Mouse (Mus musculus) neural tube, embryonic 11.5 days (tissue): ENCODE measurements around the gene AI413582. TPM values are rescaled to one million over a fixed set of nuclear protein-coding genes. Genes with fewer than 3 reads are reported as not detected.
A peak's percentile ranks its signal among the peaks of the same experiment; 100 is the strongest.

Experiments used
- ATAC-seq: fragments of 200-750 bp; cut with Nextera tagmentation; 2 replicates; pipeline ENCODE4 v1.8.0; 2017; ENCODE audit warnings: moderate number of reproducible peaks, mild to moderate bottlenecking, moderate TSS enrichment, moderate library complexity; ENCODE audit not compliant: insufficient read depth, low FRiP score, low TSS enrichment
- DNase-seq: peaks from one replicate; pipeline ENCODE4 v3.0.0-alpha.2; 2015; ENCODE audit warnings: low spot score
- H3K27ac ChIP-seq: fragments of 300-500 bp; sonication (generic); 2 replicates; pipeline ENCODE4 v1.5.1; 2014; ENCODE audit warnings: low read depth, mild to moderate bottlenecking, low read length
- H3K27me3 ChIP-seq: fragments of 300-500 bp; sonication (generic); 2 replicates; pipeline ENCODE4 v1.6.1; 2014; ENCODE audit warnings: mild to moderate bottlenecking, low read length, mixed read lengths; ENCODE audit not compliant: control insufficient read depth, insufficient read depth
- H3K36me3 ChIP-seq: fragments of 300-500 bp; sonication (generic); 2 replicates; pipeline ENCODE4 v1.6.1; 2014; ENCODE audit warnings: mild to moderate bottlenecking, low read length, moderate library complexity, mixed read lengths; ENCODE audit not compliant: control insufficient read depth, insufficient read depth
- H3K4me1 ChIP-seq: fragments of 300-500 bp; sonication (generic); 2 replicates; pipeline ENCODE4 v1.6.1; 2014; ENCODE audit warnings: low read length, mixed read lengths; ENCODE audit not compliant: control insufficient read depth, insufficient read depth
- H3K4me2 ChIP-seq: fragments of 300-500 bp; sonication (generic); 2 replicates; pipeline ENCODE4 v1.6.1; 2014; ENCODE audit warnings: low read depth, mild to moderate bottlenecking, moderate library complexity
- H3K4me3 ChIP-seq: fragments of 300-500 bp; sonication (generic); 2 replicates; pipeline ENCODE4 v1.5.1; 2014; ENCODE audit warnings: low read depth, low read length
- H3K9ac ChIP-seq: fragments of 300-500 bp; sonication (generic); 2 replicates; pipeline ENCODE4 v1.6.1; 2014; ENCODE audit warnings: mild to moderate bottlenecking, low read length
- H3K9me3 ChIP-seq: fragments of 300-500 bp; sonication (generic); 2 replicates; pipeline ENCODE4 v1.6.1; 2016; ENCODE audit warnings: low read length; ENCODE audit not compliant: control insufficient read depth
- WGBS: fragments of 180-500 bp; shearing (Covaris S2); extraction: QIAGEN DNeasy Blood & Tissue Kit; methylation state at CpG from one replicate; pipeline ENCODE4 v1.1.7; 2014; 5-methylcytosine and 5-hydroxymethylcytosine counted together
- polyA plus RNA-seq: library from polyadenylated mRNA; unstranded; fragments of >200 nt; fragmentation: Nextera tagmentation; extraction: Ambion mirVana; gene quantifications from 2 replicates; pipeline ENCODE4 v1.2.1, GENCODE M21; 2014

The AI413582 gene
- polyA plus RNA-seq, 1 experiment from 2014 or later = 24.4 TPM

- DNase-seq = no peak
Observed at GRCm38 (mm10) chr17:27554062-27554960, 11.2 kb downstream of the AI413582 start.

GRCm38 (mm10) chr17:27552215-27553201 is 13.0 kb downstream of the AI413582 start:
- no peak for ATAC-seq
- DNase-seq = no peak
- no peak overlapping the region for H3K4me2 ChIP-seq
- no peaks in the 10 kb centered on the region for H3K9me3 ChIP-seq
- H3K4me3 ChIP-seq = no peak overlapping the region
- H3K27ac ChIP-seq = no peak overlapping the region
- H3K9ac ChIP-seq = no peak overlapping the region
- WGBS = 78% methylated on average over 23 of the region's 23 CpGs
- peaks cover 18% of the 10 kb centered on the region; the same call in 1 of the 2 replicates for H3K4me1 ChIP-seq
- no peaks in the 10 kb centered on the region for H3K27me3 ChIP-seq
- no peaks in the 10 kb centered on the region for H3K36me3 ChIP-seq

More at GRCm38 (mm10) chr17:27554062-27554960, 11.2 kb downstream of the AI413582 start:
- Histone ChIP-seq H3K4me3 (peak overlapping the region; percentile 97), H3K4me1 (peaks cover 28% of the 10 kb centered on the region), H3K27ac (peak overlapping the region; percentile 97), H3K36me3 (no peaks in the 10 kb centered on the region), H3K9me3 (no peaks in the 10 kb centered on the region), H3K9ac (peak overlapping the region; percentile 93), H3K4me2 (peak overlapping the region; percentile 91), H3K27me3 (no peaks in the 10 kb centered on the region)
- no peak for ATAC-seq
- WGBS = 38% methylated on average over 20 of the region's 20 CpGs

GRCm38 (mm10) chr17:27551393-27551940 is 14.1 kb downstream of the AI413582 start:
- no peak overlapping the region for H3K27ac ChIP-seq
- no peaks in the 10 kb centered on the region for H3K36me3 ChIP-seq
- ATAC-seq = no peak
- DNase-seq = no peak
- peaks cover 18% of the 10 kb centered on the region; the same call in 1 of the 2 replicates for H3K4me1 ChIP-seq
- H3K9me3 ChIP-seq = no peaks in the 10 kb centered on the region
- 51% methylated on average over 10 of the region's 10 CpGs for WGBS
- H3K4me2 ChIP-seq = no peak overlapping the region
- no peaks in the 10 kb centered on the region for H3K27me3 ChIP-seq
- H3K9ac ChIP-seq = no peak overlapping the region
- H3K4me3 ChIP-seq = no peak overlapping the region

GRCm38 (mm10) chr17:27549234-27549633 is 16.3 kb downstream of the AI413582 start:
- H3K27ac ChIP-seq = peak overlapping the region; percentile 42; the same call in 1 of the 2 replicates
- no peak overlapping the region for H3K4me3 ChIP-seq
- H3K27me3 ChIP-seq = no peaks in the 10 kb centered on the region
- no peak for ATAC-seq
- no peak for DNase-seq
- H3K4me1 ChIP-seq = peaks cover 10% of the 10 kb centered on the region; the same call in 1 of the 2 replicates
- H3K4me2 ChIP-seq = no peak overlapping the region
- no peaks in the 10 kb centered on the region for H3K36me3 ChIP-seq
- peak overlapping the region; percentile 29 for H3K9ac ChIP-seq
- no peaks in the 10 kb centered on the region for H3K9me3 ChIP-seq
- 53% methylated on average over 8 of the region's 8 CpGs for WGBS

- Histone ChIP-seq H3K27me3 (no peaks in the 10 kb centered on the region), H3K9ac (no peak overlapping the region), H3K4me3 (no peak overlapping the region), H3K4me2 (no peak overlapping the region), H3K27ac (no peak overlapping the region), H3K9me3 (no peaks in the 10 kb centered on the region), H3K4me1 (peaks cover 10% of the 10 kb centered on the region; the same call in 1 of the 2 replicates), H3K36me3 (no peaks in the 10 kb centered on the region)
- ATAC-seq = no peak
- no peak for DNase-seq
- WGBS = 80% methylated on average over 9 of the region's 9 CpGs
Observed at GRCm38 (mm10) chr17:27547253-27547868, 18.2 kb downstream of the AI413582 start.

- no peak overlapping the region for H3K9ac ChIP-seq
- no peak overlapping the region for H3K27ac ChIP-seq
- H3K36me3 ChIP-seq = no peaks in the 10 kb centered on the region
- no peak overlapping the region for H3K4me3 ChIP-seq
- peaks cover 10% of the 10 kb centered on the region; the same call in 1 of the 2 replicates for H3K4me1 ChIP-seq
- H3K4me2 ChIP-seq = no peak overlapping the region
- H3K27me3 ChIP-seq = no peaks in the 10 kb centered on the region
- DNase-seq (no peak), ATAC-seq (no peak)
- WGBS = 70% methylated on average over 7 of the region's 7 CpGs
- H3K9me3 ChIP-seq = no peaks in the 10 kb centered on the region
Observed at GRCm38 (mm10) chr17:27546574-27547085, 18.9 kb downstream of the AI413582 start.

- H3K4me2 ChIP-seq = no peak overlapping the region
- H3K27me3 ChIP-seq = no peaks in the 10 kb centered on the region
- H3K36me3 ChIP-seq = no peaks in the 10 kb centered on the region
- H3K4me1 ChIP-seq = peaks cover 10% of the 10 kb centered on the region; the same call in 1 of the 2 replicates
- DNase-seq (no peak), ATAC-seq (no peak)
- H3K9ac ChIP-seq = no peak overlapping the region
- H3K4me3 ChIP-seq = no peak overlapping the region
- no peaks in the 10 kb centered on the region for H3K9me3 ChIP-seq
- no peak overlapping the region for H3K27ac ChIP-seq
- WGBS = 56% methylated on average over 12 of the region's 12 CpGs
Observed at GRCm38 (mm10) chr17:27545991-27546390, 19.6 kb downstream of the AI413582 start.

- H3K27me3 ChIP-seq = no peaks in the 10 kb centered on the region
- DNase-seq (no peak), ATAC-seq (no peak)
- H3K4me1 ChIP-seq = peaks cover 10% of the 10 kb centered on the region; the same call in 1 of the 2 replicates
- no peak overlapping the region for H3K4me2 ChIP-seq
- H3K9me3 ChIP-seq = no peaks in the 10 kb centered on the region
- 92% methylated on average over 11 of the region's 11 CpGs for WGBS
- no peak overlapping the region for H3K4me3 ChIP-seq
- no peak overlapping the region for H3K9ac ChIP-seq
- no peak overlapping the region for H3K27ac ChIP-seq
- H3K36me3 ChIP-seq = no peaks in the 10 kb centered on the region
Observed at GRCm38 (mm10) chr17:27544551-27544950, 21.0 kb downstream of the AI413582 start.
